Mouse (Mus musculus): ENCODE measurements around the gene Tmprss9.
A peak's percentile ranks its signal among the peaks of the same experiment; 100 is the strongest.

Gene Tmprss9

GRCm38 (mm10) chr10:80837827-80838226 is 33.8 kb upstream of the Tmprss9 start:
- Histone ChIP-seq H3K9me3 (ENCODE audit: low read length) (no peaks in the 10 kb centered on the region), H3K27me3 (ENCODE audit: insufficient read depth, low read length) (peaks cover 91% of the 10 kb centered on the region), H3K4me3 (replicated peaks; ENCODE audit: low read length) (no peak overlapping the region), H3K4me1 (replicated peaks; ENCODE audit: low read depth, low read length) (peaks cover 77% of the 10 kb centered on the region), H3K36me3 (ENCODE audit: insufficient read depth, low read length) (no peaks in the 10 kb centered on the region)
- TF ChIP-seq NANOG (IDR thresholded peaks at IDR 0.05; ENCODE audit: borderline replicate concordance, low read length) (no peak), POU5F1 (IDR thresholded peaks at IDR 0.05; ENCODE audit: borderline replicate concordance, low read length) (no peak), CTCF (conservative IDR thresholded peaks at IDR 0.05; ENCODE audit: low read length) (no peak)

DNA sequence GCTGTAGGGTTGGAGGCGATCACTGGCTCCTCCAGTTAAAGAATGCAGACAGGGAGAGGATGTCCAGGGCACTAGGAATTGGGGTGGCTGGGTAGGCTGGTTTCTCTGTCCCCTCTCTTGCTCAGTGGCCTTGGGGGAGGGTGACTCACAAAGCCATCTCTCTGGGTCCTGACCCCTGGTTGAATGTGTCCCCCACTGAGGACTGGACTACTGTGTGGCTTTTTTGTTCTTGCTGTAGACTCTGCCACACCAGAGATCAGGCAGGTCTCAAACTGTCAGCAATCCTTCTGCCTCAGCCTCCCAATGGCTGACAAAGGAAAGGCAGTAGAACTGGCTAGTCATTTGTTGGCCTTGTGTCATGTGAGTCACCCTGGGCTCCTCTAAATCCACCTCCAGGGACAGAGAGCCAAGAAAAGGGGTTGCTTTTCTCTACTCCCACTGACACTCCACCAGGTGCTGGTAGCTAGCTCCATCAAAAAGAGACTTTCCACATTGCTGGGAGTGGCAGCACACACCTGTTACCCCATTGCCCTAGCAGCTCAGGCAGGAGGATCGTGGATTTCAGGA is 33.2 kb upstream of the Tmprss9 start:
- Histone ChIP-seq H3K9me3 (ENCODE audit: low read length) (no peaks in the 10 kb centered on the region), H3K4me3 (replicated peaks; ENCODE audit: low read length) (no peak overlapping the region), H3K36me3 (ENCODE audit: insufficient read depth, low read length) (no peaks in the 10 kb centered on the region), H3K27me3 (ENCODE audit: insufficient read depth, low read length) (peaks cover 91% of the 10 kb centered on the region), H3K4me1 (replicated peaks; ENCODE audit: low read depth, low read length) (peaks cover 83% of the 10 kb centered on the region)
- TF ChIP-seq POU5F1 (IDR thresholded peaks at IDR 0.05; ENCODE audit: borderline replicate concordance, low read length) (no peak), CTCF (conservative IDR thresholded peaks at IDR 0.05; ENCODE audit: low read length) (no peak), NANOG (IDR thresholded peaks at IDR 0.05; ENCODE audit: borderline replicate concordance, low read length) (no peak)

GRCm38 (mm10) chr10:80839848-80840247 is 31.8 kb upstream of the Tmprss9 start:
- Histone ChIP-seq H3K4me3 (replicated peaks; ENCODE audit: low read length) (no peak overlapping the region), H3K4me1 (replicated peaks; ENCODE audit: low read depth, low read length) (peaks cover 88% of the 10 kb centered on the region), H3K36me3 (ENCODE audit: insufficient read depth, low read length) (no peaks in the 10 kb centered on the region), H3K9me3 (ENCODE audit: low read length) (no peaks in the 10 kb centered on the region), H3K27me3 (ENCODE audit: insufficient read depth, low read length) (peaks cover 90% of the 10 kb centered on the region)
- no peak for TF ChIP-seq POU5F1 (IDR thresholded peaks at IDR 0.05; ENCODE audit: borderline replicate concordance, low read length)
- TF ChIP-seq NANOG (IDR thresholded peaks at IDR 0.05; ENCODE audit: borderline replicate concordance, low read length), result no peak
- no peak for TF ChIP-seq CTCF (conservative IDR thresholded peaks at IDR 0.05; ENCODE audit: low read length)

GRCm38 (mm10) chr10:80841685-80842084 is 30.0 kb upstream of the Tmprss9 start:
- Histone ChIP-seq H3K4me1 (replicated peaks; ENCODE audit: low read depth, low read length) (peaks cover 78% of the 10 kb centered on the region), H3K27me3 (ENCODE audit: insufficient read depth, low read length) (peaks cover 89% of the 10 kb centered on the region)
- TF ChIP-seq NANOG (IDR thresholded peaks at IDR 0.05; ENCODE audit: borderline replicate concordance, low read length) (no peak), POU5F1 (IDR thresholded peaks at IDR 0.05; ENCODE audit: borderline replicate concordance, low read length) (no peak), CTCF (conservative IDR thresholded peaks at IDR 0.05; ENCODE audit: low read length) (no peak)

DNA sequence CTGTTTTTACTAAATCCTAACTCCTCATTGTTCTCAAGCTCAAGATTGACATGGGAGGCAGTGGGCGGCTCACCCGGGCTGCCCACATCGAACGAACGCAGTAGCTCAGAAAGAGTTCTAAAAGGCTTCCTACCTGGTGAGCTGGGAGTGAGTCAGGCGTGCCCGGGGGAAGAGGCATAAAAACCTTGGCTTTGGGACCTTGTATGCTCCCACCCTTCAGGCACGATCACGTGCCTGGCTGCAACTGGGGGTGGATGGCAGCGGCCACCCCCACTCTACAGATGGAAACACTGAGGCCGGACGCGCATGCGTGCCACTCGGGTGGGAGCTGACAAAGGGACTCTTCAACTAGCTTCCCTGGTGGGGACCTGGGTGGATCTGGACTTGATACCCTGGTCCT is 29.3 kb upstream of the Tmprss9 start:
- H3K4me3 ChIP-seq (replicated peaks; ENCODE audit: low read length), result no peak overlapping the region
- no peaks in the 10 kb centered on the region for H3K9me3 ChIP-seq (ENCODE audit: low read length)
- TF ChIP-seq CTCF (conservative IDR thresholded peaks at IDR 0.05; ENCODE audit: low read length), result no peak
- TF ChIP-seq POU5F1 (IDR thresholded peaks at IDR 0.05; ENCODE audit: borderline replicate concordance, low read length), result no peak
- no peak for TF ChIP-seq NANOG (IDR thresholded peaks at IDR 0.05; ENCODE audit: borderline replicate concordance, low read length)
- H3K4me1 ChIP-seq (replicated peaks; ENCODE audit: low read depth, low read length), result peaks cover 72% of the 10 kb centered on the region
- no peaks in the 10 kb centered on the region for H3K36me3 ChIP-seq (ENCODE audit: insufficient read depth, low read length)
- H3K27me3 ChIP-seq (ENCODE audit: insufficient read depth, low read length), result peaks cover 84% of the 10 kb centered on the region

More at GRCm38 (mm10) chr10:80841685-80842084, 30.0 kb upstream of the Tmprss9 start:
- H3K4me3 ChIP-seq (replicated peaks; ENCODE audit: low read length), result no peak overlapping the region
- H3K9me3 ChIP-seq (ENCODE audit: low read length), result no peaks in the 10 kb centered on the region
- no peaks in the 10 kb centered on the region for H3K36me3 ChIP-seq (ENCODE audit: insufficient read depth, low read length)

- Histone ChIP-seq H3K4me1 (replicated peaks; ENCODE audit: low read depth, low read length) (peaks cover 67% of the 10 kb centered on the region), H3K36me3 (ENCODE audit: insufficient read depth, low read length) (no peaks in the 10 kb centered on the region), H3K4me3 (replicated peaks; ENCODE audit: low read length) (peak overlapping the region; percentile 80), H3K27me3 (ENCODE audit: insufficient read depth, low read length) (peaks cover 74% of the 10 kb centered on the region), H3K9me3 (ENCODE audit: low read length) (no peaks in the 10 kb centered on the region)
- TF ChIP-seq NANOG (IDR thresholded peaks at IDR 0.05; ENCODE audit: borderline replicate concordance, low read length) (no peak), CTCF (conservative IDR thresholded peaks at IDR 0.05; ENCODE audit: low read length) (no peak), POU5F1 (IDR thresholded peaks at IDR 0.05; ENCODE audit: borderline replicate concordance, low read length) (no peak)
Measured at GRCm38 (mm10) chr10:80843087-80843930, 28.3 kb upstream of the Tmprss9 start.

DNA sequence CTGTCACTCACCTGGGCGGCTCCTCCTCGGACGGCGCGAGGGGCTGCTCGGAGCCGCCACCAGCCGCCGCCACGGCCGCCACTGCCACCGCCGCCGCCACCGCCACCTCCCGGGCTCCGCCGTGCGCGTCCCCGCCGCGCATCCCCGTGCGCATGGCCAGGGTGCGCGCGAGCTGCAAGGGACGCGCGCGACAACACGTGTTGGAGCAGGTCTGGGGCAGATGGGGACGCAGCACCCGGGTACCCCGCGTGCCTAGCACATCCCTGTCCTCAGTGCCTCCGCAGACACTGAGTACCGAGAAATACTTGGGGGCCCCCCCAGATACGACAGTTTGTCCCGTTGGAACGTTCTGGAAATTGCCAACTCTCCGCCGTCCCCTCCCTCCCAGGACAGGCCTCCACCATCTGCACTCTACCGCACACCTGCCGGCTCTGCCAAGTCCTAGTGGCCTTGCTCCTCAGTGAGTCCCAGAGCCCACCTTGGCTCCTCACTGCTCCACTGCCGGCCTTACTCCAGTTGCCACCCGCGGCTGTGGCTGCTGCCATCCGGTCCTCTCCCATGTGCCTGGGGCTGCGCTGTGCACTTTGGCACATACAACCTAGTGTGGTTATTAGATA is 27.6 kb upstream of the Tmprss9 start, which contains the start of gene Lingo3:
Gene Lingo3, minus strand, starts transcription at position 109 of the 617 bp plus-strand sequence.
- peak within 1 kb of the TSS; percentile 80 for H3K4me3 ChIP-seq (replicated peaks; ENCODE audit: low read length)
- no peaks in the 10 kb centered on the region for H3K36me3 ChIP-seq (ENCODE audit: insufficient read depth, low read length)
- peaks cover 68% of the 10 kb centered on the region for H3K4me1 ChIP-seq (replicated peaks; ENCODE audit: low read depth, low read length)
- peaks cover 70% of the 10 kb centered on the region for H3K27me3 ChIP-seq (ENCODE audit: insufficient read depth, low read length)
- H3K9me3 ChIP-seq (ENCODE audit: low read length), result no peaks in the 10 kb centered on the region
- no peak for TF ChIP-seq POU5F1 (IDR thresholded peaks at IDR 0.05; ENCODE audit: borderline replicate concordance, low read length)
- TF ChIP-seq CTCF (conservative IDR thresholded peaks at IDR 0.05; ENCODE audit: low read length), result no peak
- no peak for TF ChIP-seq NANOG (IDR thresholded peaks at IDR 0.05; ENCODE audit: borderline replicate concordance, low read length)

DNA sequence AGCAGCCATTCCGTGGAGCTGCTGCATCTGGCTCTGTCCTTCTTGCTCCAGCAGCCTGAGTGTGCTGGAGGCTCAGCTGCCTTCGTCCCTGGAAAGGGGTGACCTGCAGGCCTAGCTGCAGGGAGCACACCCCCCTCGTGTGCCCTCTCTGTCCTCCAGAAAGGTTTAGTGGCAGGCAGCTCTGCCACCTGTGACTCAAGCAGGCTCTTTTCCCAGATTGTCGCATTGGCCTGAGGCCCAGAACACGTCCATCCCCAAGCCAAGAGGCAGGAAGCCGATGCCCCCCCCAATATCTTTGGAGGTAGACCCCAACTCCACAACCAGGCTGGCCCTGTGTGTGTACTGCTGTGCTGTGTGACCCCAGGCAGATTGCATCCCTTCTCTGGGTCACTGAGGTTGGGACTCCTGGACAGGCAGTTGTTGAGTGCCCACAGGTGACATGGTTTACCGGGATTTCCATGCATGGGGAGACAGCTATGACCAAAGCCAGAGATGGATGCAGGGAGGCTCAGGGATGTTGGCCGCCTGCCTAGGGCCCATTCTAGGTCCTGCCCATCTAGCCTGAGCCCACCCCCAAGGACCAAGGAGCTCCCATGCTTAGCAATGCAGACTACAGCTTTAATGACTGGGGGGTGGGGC is 26.5 kb upstream of the Tmprss9 start:
- Histone ChIP-seq H3K4me3 (replicated peaks; ENCODE audit: low read length) (no peak overlapping the region), H3K27me3 (ENCODE audit: insufficient read depth, low read length) (peaks cover 64% of the 10 kb centered on the region), H3K4me1 (replicated peaks; ENCODE audit: low read depth, low read length) (peaks cover 68% of the 10 kb centered on the region), H3K36me3 (ENCODE audit: insufficient read depth, low read length) (peaks cover 3% of the 10 kb centered on the region; the same call in 1 of the 2 replicates), H3K9me3 (ENCODE audit: low read length) (no peaks in the 10 kb centered on the region)
- TF ChIP-seq NANOG (IDR thresholded peaks at IDR 0.05; ENCODE audit: borderline replicate concordance, low read length) (no peak), POU5F1 (IDR thresholded peaks at IDR 0.05; ENCODE audit: borderline replicate concordance, low read length) (no peak), CTCF (conservative IDR thresholded peaks at IDR 0.05; ENCODE audit: low read length) (no peak)
